Mouse (Mus musculus): ENCODE results near the gene Col5a3.

Gene Col5a3

GRCm38 (mm10) chr9:20746017-20746660, 68.7 kb downstream of the Col5a3 start, which contains the start of gene Olfm2:
TSS of gene Olfm2 (minus strand) at chr9:20746349.
- DNase-seq = no peak

DNA sequence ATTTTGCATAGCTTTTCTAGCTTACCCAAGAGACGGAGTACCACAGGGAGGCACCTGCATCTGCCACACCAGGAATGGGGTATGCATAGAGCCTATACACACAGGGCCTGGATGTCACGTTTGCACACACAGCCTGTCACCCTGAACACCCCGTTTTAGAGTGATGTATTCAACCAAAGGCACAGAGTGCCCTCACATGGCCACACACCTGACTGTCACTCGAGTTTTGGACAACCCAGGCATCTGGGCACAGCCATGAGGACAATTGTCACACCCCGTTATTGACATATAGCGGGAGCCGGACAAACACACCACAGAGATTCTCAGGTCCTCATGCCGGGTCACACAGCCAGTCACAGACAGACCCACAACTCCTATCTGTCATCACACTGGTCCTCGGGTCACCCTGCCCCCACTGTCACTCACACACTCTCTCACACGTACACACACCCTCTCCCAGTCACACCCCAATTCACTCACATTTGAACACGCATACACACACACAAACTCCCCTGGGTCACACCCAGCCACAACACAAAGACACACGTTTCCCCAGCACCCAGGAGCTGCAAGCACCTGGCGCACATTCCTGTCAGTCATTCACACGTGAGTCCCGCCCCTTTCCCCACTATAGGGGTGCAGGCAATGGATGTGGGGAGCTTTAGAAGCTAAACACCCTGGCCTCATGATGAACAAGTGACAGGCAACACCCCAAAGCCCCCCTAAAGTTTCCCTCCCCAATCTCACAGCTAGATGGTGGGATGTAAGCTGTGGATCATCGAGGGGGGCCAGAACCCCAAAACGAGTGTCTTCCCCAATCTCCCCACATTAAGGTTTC, 69.5 kb downstream of the Col5a3 start:
- no peak for DNase-seq

GRCm38 (mm10) chr9:20743946-20744738, 70.7 kb downstream of the Col5a3 start:
- no peak for DNase-seq

- peak; percentile 52 for DNase-seq
These were observed 74.5 kb downstream of the Col5a3 start for GRCm38 (mm10) chr9:20740407-20740806.

GRCm38 (mm10) chr9:20738251-20738999, 76.4 kb downstream of the Col5a3 start:
- DNase-seq = no peak

DNA sequence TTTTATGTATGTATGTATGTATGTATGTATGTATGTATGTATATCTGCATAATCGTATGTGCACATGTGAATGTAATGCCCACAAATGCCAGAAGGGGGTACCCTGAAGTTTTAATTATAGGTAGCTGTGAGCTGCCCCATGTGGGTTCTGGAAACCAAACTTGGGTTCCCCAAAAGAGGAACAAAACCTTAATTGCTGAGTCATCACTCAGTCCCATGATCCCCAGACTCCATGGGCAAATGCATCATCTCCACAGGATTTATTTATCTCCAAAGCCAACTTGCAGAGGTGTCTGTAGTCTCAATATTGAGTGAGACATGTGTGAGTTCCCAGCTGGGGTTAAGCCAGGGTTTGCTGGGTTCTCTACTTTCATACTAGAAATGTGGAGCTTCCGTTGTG, 77.6 kb downstream of the Col5a3 start:
- DNase-seq = no peak

DNA sequence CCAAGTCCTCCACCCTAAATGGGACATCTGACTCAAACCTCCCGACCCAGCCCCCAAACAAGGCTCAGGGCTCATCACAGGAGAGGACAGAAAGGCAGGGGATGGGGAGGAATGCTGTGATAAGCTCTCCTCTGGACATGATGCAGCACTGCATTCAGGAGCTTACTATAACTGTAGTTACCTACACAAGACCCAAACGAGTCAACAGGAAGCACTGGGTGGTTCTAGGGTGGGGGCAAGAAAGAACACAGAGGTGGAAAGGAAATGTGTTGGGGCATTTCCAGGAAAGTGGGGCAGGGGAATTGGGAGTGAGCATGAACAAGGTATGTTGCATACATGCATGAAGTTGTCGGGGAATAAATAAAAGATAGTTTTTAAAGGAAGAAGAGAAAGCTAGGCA, 80.2 kb downstream of the Col5a3 start:
- DNase-seq = no peak

GRCm38 (mm10) chr9:20731797-20732196, 83.1 kb downstream of the Col5a3 start:
- no peak for DNase-seq

- no peak for DNase-seq
These were observed 85.4 kb downstream of the Col5a3 start for GRCm38 (mm10) chr9:20729451-20729850.

DNA sequence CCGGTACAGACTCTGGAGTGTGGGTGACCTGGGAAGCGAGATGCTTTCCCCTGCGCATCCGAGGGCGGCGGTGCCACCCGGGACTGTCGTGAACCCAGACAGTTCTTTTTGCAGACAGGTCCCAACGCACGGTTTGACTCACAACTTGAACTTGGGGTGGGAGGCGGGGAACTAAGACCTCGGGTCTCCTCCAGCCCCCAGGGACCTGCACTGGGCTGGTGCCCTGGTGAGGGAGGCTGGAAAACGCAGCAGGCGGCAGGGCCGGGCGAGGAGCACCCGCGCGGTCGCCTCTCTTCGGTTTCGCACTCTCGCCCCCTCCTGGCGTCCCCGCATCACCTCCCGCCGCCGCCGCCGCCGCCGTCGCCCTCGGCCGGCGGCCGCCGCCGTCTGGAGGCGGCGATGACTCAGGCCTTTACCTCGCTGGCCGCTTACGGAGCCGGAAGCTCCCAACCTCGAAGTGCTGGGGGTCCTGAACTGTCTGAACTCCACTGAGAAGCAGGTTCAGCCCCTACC, 87.2 kb downstream of the Col5a3 start:
- DNase-seq = no peak

DNA sequence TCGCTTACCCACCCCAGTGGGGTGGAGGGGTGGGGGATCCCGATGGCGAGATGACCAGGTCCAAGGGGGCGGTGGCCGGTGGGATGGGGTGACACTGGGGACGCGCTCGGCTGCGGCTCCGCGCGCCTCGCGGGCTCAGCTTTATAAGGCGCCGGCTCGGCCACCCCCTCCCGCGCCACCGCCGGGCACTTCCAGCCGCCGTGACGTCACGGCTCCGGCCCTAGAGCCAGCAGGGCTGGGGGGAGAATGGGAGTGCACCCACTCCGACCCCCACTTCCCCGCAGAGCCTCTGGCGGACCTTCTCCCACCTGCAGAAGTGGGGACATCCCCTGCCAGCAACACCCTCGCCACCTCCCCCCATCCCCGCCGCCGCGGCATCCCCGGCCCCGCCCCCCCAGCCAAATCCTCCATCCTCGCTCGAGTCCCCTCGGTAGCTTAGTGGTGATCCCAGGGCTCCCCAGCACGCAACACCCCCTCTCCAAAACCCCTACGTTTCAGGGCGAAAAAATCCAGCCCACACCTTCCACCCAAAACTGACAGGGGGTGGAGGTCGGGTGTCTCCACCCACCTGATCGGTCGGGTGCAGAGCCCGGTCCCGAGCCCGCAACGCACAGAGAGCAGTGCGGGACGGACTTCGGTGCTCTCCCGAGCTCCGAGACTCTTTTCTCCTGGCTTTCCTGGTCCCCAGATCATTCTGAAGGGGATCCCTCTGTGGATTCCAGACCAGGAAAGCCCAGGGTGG, 87.8 kb downstream of the Col5a3 start:
- DNase-seq = no peak

- DNase-seq = no peak
These were observed 88.6 kb downstream of the Col5a3 start for GRCm38 (mm10) chr9:20726134-20726858.

- no peak for DNase-seq
These were observed 93.3 kb downstream of the Col5a3 start for GRCm38 (mm10) chr9:20721582-20721981.
